Mouse (Mus musculus) embryonic fibroblast, embryonic 13.5 days (primary cell): ENCODE measurements at regions not wholly inside any gene's neighbourhood (a gene's known extent, or its start where the extent isn't known, plus 50 kb on each side); places are given as distances from the start of the nearest gene placed in this dataset.

ENCODE experiments used
- CTCF ChIP-seq: IDR thresholded peaks from 2 replicates; pipeline ENCODE4 v1.5.1; 2011; ENCODE audit warnings: mild to moderate bottlenecking, control low read depth, low read length, moderate library complexity, borderline replicate concordance; ENCODE audit not compliant: insufficient read depth
- POLR2A ChIP-seq: IDR thresholded peaks from 2 replicates; pipeline ENCODE4 v1.6.1; 2011; ENCODE audit warnings: low read depth, mild to moderate bottlenecking, control low read depth, low read length, moderate library complexity

DNA sequence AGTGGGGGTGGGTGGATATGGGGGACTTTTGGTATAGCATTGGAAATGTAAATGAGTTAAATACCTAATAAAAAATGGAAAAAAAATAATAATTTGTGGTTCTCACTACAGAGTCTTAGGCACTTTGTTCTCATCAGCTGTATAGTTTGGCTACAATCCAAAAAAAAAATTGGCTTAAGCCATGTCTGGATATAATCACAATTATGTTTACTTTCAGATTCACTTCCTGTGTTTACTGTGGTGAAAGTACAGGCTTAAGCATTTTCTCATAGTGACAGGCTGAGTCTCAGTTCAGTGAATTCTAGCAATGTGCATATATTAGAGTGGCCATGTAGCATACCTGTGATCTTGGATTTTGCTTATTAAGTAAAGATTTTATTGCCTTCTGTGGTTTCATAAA, 258.4 kb upstream of the Impg1 start:
- TF ChIP-seq CTCF (no peak), POLR2A (no peak)
